Mouse (Mus musculus): Measurements from ENCODE around the gene Meioc. TPM values are rescaled to one million over a fixed set of nuclear protein-coding genes. Genes with fewer than 3 reads are reported as not detected.
"Not testable (repeated sequence)": the region's sequence is repeated elsewhere in the genome, so short reads cannot be mapped to it uniquely, and the experiment has no call there.

The Meioc gene
- polyA plus RNA-seq, 1 experiment from 2014 or later: 0.19 TPM

DNA sequence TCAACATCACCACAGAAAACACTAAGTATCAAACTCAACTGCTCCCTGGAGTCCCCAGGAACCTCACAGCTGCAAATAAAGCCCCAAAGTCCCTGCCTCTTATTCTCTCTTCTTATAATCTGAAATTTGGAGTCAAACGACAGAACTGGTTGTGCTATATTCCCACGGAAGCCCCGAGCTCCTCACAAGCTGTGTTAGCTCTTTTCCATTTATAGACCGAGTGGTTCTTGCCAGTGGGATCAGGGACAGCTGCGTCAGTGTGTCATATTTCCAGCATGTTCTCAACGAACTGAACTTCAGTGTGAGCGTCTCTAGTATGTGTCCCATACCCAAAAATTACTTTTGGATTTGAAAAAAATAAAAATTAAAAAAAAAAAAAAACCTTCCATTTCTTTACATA is 31.8 kb downstream of the Meioc start:
- no peak overlapping the region for H3K9ac ChIP-seq (replicated peaks)
- H3K4me3 ChIP-seq (replicated peaks): no peak overlapping the region
- H3K9me3 ChIP-seq (replicated peaks): no peaks in the 10 kb centered on the region
- ATAC-seq (ENCODE audit: low FRiP score): no peak
- 94% methylated on average over 7 of the region's 7 CpGs for WGBS
- H3K27ac ChIP-seq (replicated peaks): no peak overlapping the region
- H3K27me3 ChIP-seq (replicated peaks): no peaks in the 10 kb centered on the region
- peaks cover 8% of the 10 kb centered on the region for H3K36me3 ChIP-seq
- H3K4me2 ChIP-seq: no peak overlapping the region
- H3K4me1 ChIP-seq: peaks cover 20% of the 10 kb centered on the region

- H3K36me3 ChIP-seq: peaks cover 8% of the 10 kb centered on the region; the same call in 1 of the 2 replicates
- peak within 1 kb of the TSS; percentile 84 for H3K27ac ChIP-seq (replicated peaks)
- ATAC-seq (ENCODE audit: low FRiP score): peak; percentile 97
- peak within 1 kb of the TSS; percentile 76 for H3K9ac ChIP-seq (replicated peaks)
- peaks cover 20% of the 10 kb centered on the region for H3K4me1 ChIP-seq
- peak within 1 kb of the TSS; percentile 68 for H3K4me2 ChIP-seq
- H3K27me3 ChIP-seq (replicated peaks): no peaks in the 10 kb centered on the region
- peak within 1 kb of the TSS; percentile 77 for H3K4me3 ChIP-seq (replicated peaks)
- under 1% methylated on average over 49 of the region's 49 CpGs for WGBS
- H3K9me3 ChIP-seq (replicated peaks): no peaks in the 10 kb centered on the region
Measured at GRCm38 (mm10) chr11:102697338-102698017, 34.0 kb downstream of the Meioc start, which contains the start of gene Ccdc43. Ccdc43 (minus strand) TSS chr11:102697782.

- Histone ChIP-seq H3K4me2 (peak overlapping the region; percentile 68), H3K36me3 (peaks cover 8% of the 10 kb centered on the region; the same call in 1 of the 2 replicates), H3K4me3 (replicated peaks) (peak overlapping the region; percentile 77), H3K4me1 (peaks cover 20% of the 10 kb centered on the region), H3K9me3 (replicated peaks) (no peaks in the 10 kb centered on the region), H3K27me3 (replicated peaks) (no peaks in the 10 kb centered on the region), H3K27ac (replicated peaks) (peak overlapping the region; percentile 84), H3K9ac (replicated peaks) (peak overlapping the region; percentile 76)
- WGBS: 16% methylated on average over 9 of the region's 9 CpGs
- no peak for ATAC-seq (ENCODE audit: low FRiP score)
Measured at GRCm38 (mm10) chr11:102698018-102698476, 34.5 kb downstream of the Meioc start.

GRCm38 (mm10) chr11:102702206-102702605 is 38.7 kb downstream of the Meioc start:
- not testable (repeated sequence) for H3K4me1 ChIP-seq; H3K4me2 ChIP-seq; ATAC-seq (ENCODE audit: low FRiP score); H3K36me3 ChIP-seq; H3K4me3 ChIP-seq (replicated peaks); H3K9me3 ChIP-seq (replicated peaks); H3K27me3 ChIP-seq (replicated peaks); H3K9ac ChIP-seq (replicated peaks); H3K27ac ChIP-seq (replicated peaks)
- WGBS: 93% methylated on average over 6 of the region's 6 CpGs

GRCm38 (mm10) chr11:102712411-102712810 is 48.9 kb downstream of the Meioc start:
- no peak overlapping the region for H3K4me2 ChIP-seq
- H3K9ac ChIP-seq (replicated peaks): no peak overlapping the region
- 92% methylated on average over 4 of the region's 4 CpGs for WGBS
- H3K36me3 ChIP-seq: no peaks in the 10 kb centered on the region
- ATAC-seq (ENCODE audit: low FRiP score): no peak
- H3K27me3 ChIP-seq (replicated peaks): no peaks in the 10 kb centered on the region
- no peaks in the 10 kb centered on the region for H3K4me1 ChIP-seq
- H3K27ac ChIP-seq (replicated peaks): no peak overlapping the region
- no peaks in the 10 kb centered on the region for H3K9me3 ChIP-seq (replicated peaks)
- H3K4me3 ChIP-seq (replicated peaks): no peak overlapping the region

- WGBS: 89% methylated on average over 2 of the region's 2 CpGs
- ATAC-seq (ENCODE audit: low FRiP score): not testable (repeated sequence)
Measured at GRCm38 (mm10) chr11:102714578-102714977, 51.1 kb downstream of the Meioc start.

DNA sequence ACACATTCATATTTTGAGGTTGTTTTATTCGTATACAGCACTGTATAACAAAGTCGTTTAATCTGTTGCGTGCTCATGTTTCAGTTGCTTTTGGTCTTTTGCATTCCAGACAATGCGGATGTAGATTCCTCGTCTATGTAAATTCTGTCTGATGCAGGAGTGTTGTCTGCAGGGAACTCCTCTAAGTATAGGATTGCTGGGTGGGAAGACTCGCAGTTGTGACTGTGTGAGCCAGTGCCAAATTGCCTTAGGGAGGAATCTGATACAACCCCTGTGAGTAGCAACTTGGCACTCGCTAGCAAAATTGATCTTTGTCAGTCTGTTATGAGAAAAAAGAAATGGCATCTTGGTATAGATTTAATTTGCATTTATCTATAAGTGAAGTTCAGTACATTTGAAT is 52.6 kb downstream of the Meioc start:
- 76% methylated on average over 7 of the region's 7 CpGs for WGBS
- H3K27ac ChIP-seq (replicated peaks): no peak overlapping the region
- H3K4me3 ChIP-seq (replicated peaks): no peak overlapping the region
- no peaks in the 10 kb centered on the region for H3K4me1 ChIP-seq
- no peak for ATAC-seq (ENCODE audit: low FRiP score)
- no peaks in the 10 kb centered on the region for H3K9me3 ChIP-seq (replicated peaks)
- no peak overlapping the region for H3K9ac ChIP-seq (replicated peaks)
- H3K36me3 ChIP-seq: no peaks in the 10 kb centered on the region
- no peaks in the 10 kb centered on the region for H3K27me3 ChIP-seq (replicated peaks)
- H3K4me2 ChIP-seq: no peak overlapping the region

More at GRCm38 (mm10) chr11:102714578-102714977, 51.1 kb downstream of the Meioc start:
- not testable (repeated sequence) for H3K9ac ChIP-seq (replicated peaks); H3K27me3 ChIP-seq (replicated peaks); H3K4me1 ChIP-seq; H3K4me2 ChIP-seq; H3K9me3 ChIP-seq (replicated peaks); H3K36me3 ChIP-seq; H3K4me3 ChIP-seq (replicated peaks); H3K27ac ChIP-seq (replicated peaks)

DNA sequence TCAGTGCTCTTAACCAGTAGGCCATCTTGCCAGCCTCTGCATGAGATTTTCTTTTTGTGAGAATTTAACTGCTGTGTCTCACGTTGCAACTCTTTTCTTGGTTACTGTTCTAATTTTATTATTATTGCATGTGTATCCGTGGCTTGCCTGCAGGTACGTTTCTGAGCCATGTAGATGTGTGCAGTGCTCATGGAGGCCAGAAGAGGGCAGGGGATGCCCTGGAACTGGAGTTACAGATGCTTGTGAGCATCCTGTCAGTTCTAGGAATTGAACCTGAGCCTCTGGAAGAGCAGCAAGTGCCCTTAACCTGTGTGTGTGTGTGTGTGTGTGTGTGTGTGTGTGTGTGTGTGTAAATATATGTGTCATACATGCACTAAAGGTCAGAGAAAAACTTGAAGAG is 62.1 kb downstream of the Meioc start:
- Histone ChIP-seq H3K9ac (replicated peaks) (no peak overlapping the region), H3K36me3 (no peaks in the 10 kb centered on the region), H3K27me3 (replicated peaks) (no peaks in the 10 kb centered on the region), H3K4me2 (no peak overlapping the region), H3K27ac (replicated peaks) (no peak overlapping the region), H3K4me3 (replicated peaks) (no peak overlapping the region), H3K9me3 (replicated peaks) (no peaks in the 10 kb centered on the region), H3K4me1 (no peaks in the 10 kb centered on the region)
- no peak for ATAC-seq (ENCODE audit: low FRiP score)
- WGBS: 31% methylated on average over 3 of the region's 3 CpGs

- ATAC-seq (ENCODE audit: low FRiP score): no peak
- Histone ChIP-seq H3K9me3 (replicated peaks) (no peaks in the 10 kb centered on the region), H3K27me3 (replicated peaks) (no peaks in the 10 kb centered on the region), H3K9ac (replicated peaks) (no peak overlapping the region), H3K4me3 (replicated peaks) (no peak overlapping the region), H3K4me2 (no peak overlapping the region), H3K27ac (replicated peaks) (no peak overlapping the region), H3K36me3 (no peaks in the 10 kb centered on the region), H3K4me1 (no peaks in the 10 kb centered on the region)
- WGBS: 35% methylated on average over 7 of the region's 7 CpGs
Measured at GRCm38 (mm10) chr11:102728614-102729013, 65.1 kb downstream of the Meioc start.

DNA sequence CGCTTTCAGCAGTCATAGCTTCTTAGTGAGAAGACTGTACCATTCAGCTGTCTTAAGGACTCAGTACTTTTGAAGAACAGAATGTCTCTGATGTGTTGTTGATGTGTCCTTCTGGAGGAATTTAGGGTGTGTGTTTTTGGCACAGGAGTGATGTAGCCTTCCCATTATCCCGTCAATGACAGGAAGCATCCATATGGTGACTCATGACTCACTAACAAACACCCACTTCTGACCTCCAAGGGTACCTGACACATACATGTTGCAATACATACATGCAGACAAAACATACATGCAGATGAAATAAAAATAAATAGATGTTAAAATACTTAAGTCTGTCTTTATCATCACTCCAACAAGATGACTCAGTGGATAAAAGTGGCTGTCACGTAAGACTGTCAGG is 66.3 kb downstream of the Meioc start:
- Histone ChIP-seq H3K27ac (replicated peaks) (no peak overlapping the region), H3K9me3 (replicated peaks) (no peaks in the 10 kb centered on the region), H3K4me1 (no peaks in the 10 kb centered on the region), H3K36me3 (no peaks in the 10 kb centered on the region), H3K9ac (replicated peaks) (no peak overlapping the region), H3K4me3 (replicated peaks) (no peak overlapping the region), H3K27me3 (replicated peaks) (no peaks in the 10 kb centered on the region), H3K4me2 (no peak overlapping the region)
- 86% methylated on average over 3 of the region's 3 CpGs for WGBS
- no peak for ATAC-seq (ENCODE audit: low FRiP score)

DNA sequence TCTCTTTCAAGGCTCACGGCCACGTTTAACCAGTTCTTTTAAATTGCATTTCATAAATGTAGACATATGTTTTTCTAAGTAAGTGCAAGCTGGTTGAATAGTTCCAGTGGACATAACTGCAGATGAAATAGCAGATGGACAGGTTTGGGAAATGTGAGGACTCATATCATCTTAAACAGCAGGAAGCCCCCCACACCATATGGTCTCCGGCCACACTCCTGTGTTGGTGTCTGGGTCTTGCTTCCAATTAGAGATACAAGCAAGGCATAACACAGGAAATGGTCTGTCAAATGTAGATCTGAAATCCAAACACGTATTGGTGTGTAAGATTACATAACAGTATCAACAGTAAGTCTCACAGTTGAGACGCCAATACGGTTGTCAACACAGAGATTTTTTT is 67.8 kb downstream of the Meioc start:
- no peak for ATAC-seq (ENCODE audit: low FRiP score)

More for the DNA sequence above, 67.8 kb downstream of the Meioc start:
- H3K27me3 ChIP-seq (replicated peaks): no peaks in the 10 kb centered on the region
- H3K4me1 ChIP-seq: no peaks in the 10 kb centered on the region
- H3K36me3 ChIP-seq: no peaks in the 10 kb centered on the region
- no peaks in the 10 kb centered on the region for H3K9me3 ChIP-seq (replicated peaks)
- no peak overlapping the region for H3K4me3 ChIP-seq (replicated peaks)
- no peak overlapping the region for H3K27ac ChIP-seq (replicated peaks)
- no peak overlapping the region for H3K4me2 ChIP-seq
- 90% methylated on average over 6 of the region's 6 CpGs for WGBS
- no peak overlapping the region for H3K9ac ChIP-seq (replicated peaks)

Data from neural tube, embryonic 15.5 days (tissue).